Mouse (Mus musculus) adipose tissue, adult 10 weeks (tissue): ENCODE measurements around the gene Zbed6. TPM values are rescaled to one million over a fixed set of nuclear protein-coding genes. Genes with fewer than 3 reads are reported as not detected.

Source experiments
- polyA plus RNA-seq: library from polyadenylated mRNA; stranded (reverse); fragments of 350-450 nt; fragmentation: Illumina TruSeq; extraction: RNeasy Lipid Tissue Mini Kit (QIAGEN cat#74804); gene quantifications from one replicate; pipeline ENCODE4 v1.2.3, GENCODE M21; 2014; ENCODE audit warnings: low read depth, low replicate concordance

Gene Zbed6
- 0.63 TPM for polyA plus RNA-seq

DNA sequence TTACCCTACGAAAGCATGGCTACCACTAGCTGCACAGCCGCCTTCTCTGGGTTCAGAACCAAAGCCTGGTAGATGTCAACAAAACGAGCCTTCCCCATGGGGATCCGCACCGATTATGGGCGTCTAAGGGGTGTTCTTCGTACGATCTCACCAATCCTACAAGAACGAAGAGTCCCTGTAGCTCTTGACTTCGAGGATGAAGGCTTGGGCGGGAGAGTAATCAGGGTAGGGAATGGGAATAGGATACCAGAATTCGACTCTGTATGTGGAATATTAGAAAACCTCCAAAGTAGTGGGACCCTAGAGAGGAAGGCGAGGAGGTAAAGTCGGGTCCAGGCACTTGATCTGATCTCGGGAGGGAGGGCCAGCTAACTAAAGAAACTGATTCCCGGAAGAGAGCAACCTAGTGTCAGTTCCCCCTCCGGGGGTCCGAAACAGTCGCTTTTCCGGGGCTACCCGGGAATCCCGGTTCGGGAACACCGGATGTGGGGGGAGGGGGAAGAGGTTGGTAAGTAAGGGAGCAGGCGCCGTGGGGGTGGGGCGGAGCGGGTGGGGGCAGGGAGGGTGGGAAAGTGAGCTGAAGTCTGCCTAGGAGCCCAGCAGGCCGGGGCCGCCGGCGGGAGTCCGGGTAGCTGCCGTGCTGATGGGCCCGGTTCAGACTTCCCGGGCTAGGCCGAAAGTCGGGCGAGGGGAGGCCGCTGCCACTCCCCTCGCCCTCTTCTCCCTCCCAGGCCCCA is at the start of gene Zbed6:
TSS of gene Zbed6 (minus strand) at position 420 of the 737 bp plus-strand sequence.

DNA sequence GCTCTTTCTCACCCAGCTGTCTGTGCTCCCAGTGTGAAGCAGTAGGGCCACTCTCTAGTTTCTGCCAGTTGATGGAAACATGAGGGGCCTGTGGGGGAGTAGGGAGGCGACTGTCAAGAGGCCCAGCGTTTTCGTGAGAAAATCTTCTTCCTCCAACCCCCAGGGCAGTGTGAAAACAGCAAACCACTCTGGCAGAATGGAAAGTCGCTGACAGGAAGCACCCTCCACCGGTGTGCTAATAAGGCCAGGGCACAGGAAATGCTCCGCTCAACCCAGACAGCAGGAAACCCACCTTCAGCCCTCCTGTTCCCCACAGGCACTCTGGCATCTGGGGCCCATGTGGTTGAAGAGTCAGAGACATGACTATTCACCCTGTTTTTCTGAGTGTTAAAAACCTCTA is 29.2 kb upstream of the Zbed6 start, which contains the start of gene Lax1:
TSS of gene Lax1 (minus strand) at position 212 of the 400 bp plus-strand sequence.

DNA sequence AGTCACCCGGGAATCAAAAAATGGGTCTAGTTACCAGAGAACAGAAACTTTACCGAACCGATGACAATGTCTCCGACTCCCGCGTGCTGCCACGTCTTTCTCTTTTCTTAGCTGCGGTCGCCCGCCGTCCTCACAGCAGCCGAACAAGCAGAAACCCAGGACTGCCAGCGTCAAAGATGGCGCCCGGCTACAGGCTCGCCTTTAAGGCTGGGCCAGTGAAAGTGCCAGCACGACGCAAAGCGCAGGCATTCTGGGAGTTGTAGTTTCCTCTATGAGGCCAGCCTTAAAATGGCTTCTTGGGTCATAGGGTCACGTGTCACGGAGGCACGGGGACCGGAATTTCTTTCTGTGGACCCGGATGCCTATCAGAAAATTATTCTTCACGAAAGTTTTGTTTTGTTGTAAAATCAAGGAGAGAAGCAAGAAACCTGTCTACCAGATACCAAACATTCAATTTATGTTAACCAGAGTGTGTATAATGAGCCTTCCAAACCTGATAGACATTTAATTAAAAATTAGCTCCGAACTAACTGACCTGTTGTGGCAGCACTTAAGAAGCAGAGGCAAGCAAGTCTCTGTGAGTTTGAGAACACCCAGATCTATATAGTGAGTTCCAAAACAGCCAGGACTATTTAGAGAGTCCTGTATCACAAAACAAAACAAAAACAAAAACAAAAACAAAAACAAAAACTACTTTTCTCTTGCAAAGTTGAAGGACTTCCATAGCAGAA is 683 bp upstream of the Zbed6 start, which contains the start of gene Gm38394:
TSS of gene Gm38394 (minus strand) at position 116 of the 731 bp plus-strand sequence.

GRCm38 (mm10) chr1:133609771-133610502 is 50.7 kb downstream of the Zbed6 start, which contains the start of gene Snrpe:
TSS of gene Snrpe (minus strand) at chr1:133610291.

Other genes with a start within 250 kb of the Zbed6 start
- gene Sox13, start 236.5 kb downstream of the Zbed6 start, polyA plus RNA-seq = 42.9 TPM
- gene Snrpe, start 50.6 kb downstream of the Zbed6 start, polyA plus RNA-seq = 130 TPM
- gene Gm38394, start 433 bp upstream of the Zbed6 start, polyA plus RNA-seq = 3.4 TPM
- gene Lax1, start 29.2 kb upstream of the Zbed6 start, polyA plus RNA-seq = 2.3 TPM
- gene Atp2b4, start 140.2 kb upstream of the Zbed6 start, polyA plus RNA-seq = 141 TPM
- 5.9 TPM for gene Optc, start 247.1 kb upstream of the Zbed6 start, polyA plus RNA-seq